Mouse (Mus musculus): ENCODE results near the gene Aplnr. TPM values are rescaled to one million over a fixed set of nuclear protein-coding genes. Genes with fewer than 3 reads are reported as not detected.
A peak's percentile ranks its signal among the peaks of the same experiment; 100 is the strongest.

Gene Aplnr
- 36.0 and 47.7 TPM in 2 replicates for polyA plus RNA-seq (2015; fragmentation: Nextera tagmentation; extraction: Ambion mirVana)

DNA sequence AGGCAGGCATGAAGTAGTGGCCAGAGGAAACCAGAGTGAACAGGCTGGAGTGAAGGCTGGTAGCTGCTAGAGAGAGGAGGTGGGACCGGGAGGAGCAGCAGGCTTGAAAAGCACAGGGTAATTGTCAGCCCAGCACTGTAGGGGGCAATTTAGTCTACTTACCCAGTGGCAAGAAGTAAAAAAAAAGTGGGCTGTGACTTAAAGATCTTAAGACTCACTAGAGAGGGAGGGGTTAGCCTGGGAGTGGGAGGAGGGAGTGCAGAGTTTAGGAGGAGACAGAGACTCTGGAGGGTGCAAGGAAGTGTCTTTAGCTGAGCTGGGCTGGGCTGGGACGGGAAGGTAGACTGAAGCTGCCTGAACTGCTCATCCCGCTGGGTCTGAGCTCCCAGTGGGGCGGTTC, at the start of gene Aplnr:
TSS of gene Aplnr (plus strand) at position 137 of the 400 bp plus-strand sequence.
- 0 out of 2 replicates have a peak, but pooled peaks cover 7% of the 10 kb centered on the region for H3K27me3 ChIP-seq
- H3K9ac ChIP-seq: no peak within 1 kb of the TSS
- no peaks in the 10 kb centered on the region for H3K36me3 ChIP-seq
- peak within 1 kb of the TSS; percentile 4 for H3K27ac ChIP-seq
- peak within 1 kb of the TSS; percentile 21; the same call in 1 of the 2 replicates for H3K4me2 ChIP-seq
- H3K4me3 ChIP-seq: peak within 1 kb of the TSS; percentile 29
- peaks cover 20% of the 10 kb centered on the region for H3K4me1 ChIP-seq (replicated peaks)
- ATAC-seq (replicated peaks; ENCODE audit: insufficient number of reproducible peaks, insufficient read depth, low FRiP score, low read depth): peak; percentile 54
- H3K9me3 ChIP-seq (replicated peaks): no peaks in the 10 kb centered on the region
- WGBS: 16% methylated on average over 4 of the region's 4 CpGs

DNA sequence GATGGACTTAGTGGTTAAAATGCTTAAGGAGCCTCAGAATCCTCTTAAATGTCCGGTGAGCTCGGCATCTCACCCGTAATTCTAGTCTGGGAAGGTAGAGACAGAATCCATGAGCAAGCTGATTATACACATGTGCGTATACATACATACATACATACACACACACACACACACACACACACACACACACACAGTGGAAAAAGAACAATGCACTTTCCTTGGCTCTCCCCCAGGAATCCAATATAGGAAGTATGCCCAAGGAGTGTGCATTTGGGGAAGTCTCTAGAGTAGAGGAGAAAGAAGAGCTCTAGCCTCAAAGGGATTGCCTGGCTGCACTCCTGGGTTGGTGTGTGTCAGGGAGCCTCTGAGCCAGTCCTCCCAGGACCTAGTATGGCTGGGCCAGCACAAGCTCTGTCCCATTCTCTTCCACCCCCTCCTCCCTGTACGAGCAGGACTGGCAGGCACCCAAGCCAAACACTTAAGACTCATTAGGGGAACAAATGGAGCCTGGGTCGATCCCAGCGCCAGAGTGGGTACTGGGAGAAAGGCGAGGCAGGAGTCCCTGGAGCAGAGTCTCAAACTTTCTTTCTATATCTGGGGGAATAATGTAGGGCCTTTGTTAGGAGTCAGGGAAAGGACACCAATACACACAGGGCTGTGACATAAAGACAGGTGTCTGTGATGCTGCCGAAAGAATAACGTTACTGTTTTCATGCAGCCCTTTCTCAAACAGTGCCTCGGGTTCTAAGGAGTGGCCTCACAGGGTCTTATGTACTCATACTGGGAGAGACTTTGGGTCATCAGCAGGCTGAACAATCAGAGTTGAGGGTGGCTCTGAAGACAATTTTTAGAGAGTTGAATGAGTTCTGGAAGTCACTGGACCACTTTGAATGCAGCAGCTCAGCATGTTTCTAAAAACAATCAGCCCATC, 47.0 kb upstream of the Aplnr start:
- peaks cover 5% of the 10 kb centered on the region for H3K4me1 ChIP-seq (replicated peaks)
- no peaks in the 10 kb centered on the region for H3K36me3 ChIP-seq
- no peaks in the 10 kb centered on the region for H3K27me3 ChIP-seq
- H3K4me3 ChIP-seq: no peak overlapping the region
- peak; percentile 62 for ATAC-seq (replicated peaks; ENCODE audit: insufficient number of reproducible peaks, insufficient read depth, low FRiP score, low read depth)
- H3K4me2 ChIP-seq: no peak overlapping the region
- WGBS: 44% methylated on average over 11 of the region's 11 CpGs
- H3K27ac ChIP-seq: peak overlapping the region; percentile 1; the same call in 1 of the 2 replicates
- H3K9me3 ChIP-seq (replicated peaks): no peaks in the 10 kb centered on the region
- H3K9ac ChIP-seq: no peak overlapping the region

DNA sequence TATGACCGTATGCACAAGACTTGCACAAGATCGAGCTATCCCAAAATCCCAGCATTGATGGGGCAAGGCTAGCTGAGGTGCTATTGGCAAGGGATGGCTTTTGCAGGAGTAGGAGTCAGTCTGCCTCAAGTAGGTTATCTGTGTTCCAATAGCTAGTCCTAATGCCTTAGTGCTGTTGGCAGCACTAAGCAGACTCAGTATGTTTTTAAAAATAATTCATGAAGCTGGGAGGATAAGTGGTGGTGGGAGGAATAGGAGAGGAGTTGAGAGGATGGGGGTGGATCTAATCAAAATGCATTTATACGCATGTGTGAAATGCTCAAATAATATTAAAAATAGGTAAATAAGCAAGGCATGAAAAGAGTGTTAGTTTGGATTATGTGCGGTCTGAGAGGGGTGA, 44.7 kb upstream of the Aplnr start:
- Histone ChIP-seq H3K36me3 (no peaks in the 10 kb centered on the region), H3K27me3 (no peaks in the 10 kb centered on the region), H3K4me3 (no peak overlapping the region), H3K4me1 (replicated peaks) (peaks cover 9% of the 10 kb centered on the region), H3K4me2 (no peak overlapping the region), H3K9me3 (replicated peaks) (no peaks in the 10 kb centered on the region), H3K27ac (no peak overlapping the region), H3K9ac (no peak overlapping the region)
- ATAC-seq (replicated peaks; ENCODE audit: insufficient number of reproducible peaks, insufficient read depth, low FRiP score, low read depth): no peak
- WGBS: 88% methylated on average over 4 of the region's 4 CpGs

DNA sequence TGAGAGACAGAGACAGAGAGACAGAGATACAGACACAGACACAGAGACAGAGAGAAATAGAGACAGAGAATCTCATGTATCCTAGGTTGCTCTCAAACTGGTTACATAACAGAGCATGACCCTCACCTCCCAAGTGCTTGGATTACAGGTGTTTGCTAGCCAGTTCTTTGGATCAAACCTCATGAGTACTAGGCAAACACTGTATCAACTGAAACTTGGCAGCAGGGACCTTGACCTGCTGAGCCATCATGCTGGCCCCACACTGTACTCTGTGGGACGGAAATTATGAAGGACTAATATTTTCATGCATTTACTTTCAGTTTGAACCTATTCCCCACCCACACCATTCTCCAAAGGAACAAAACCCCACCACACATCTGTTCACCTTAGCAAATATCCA, 42.6 kb upstream of the Aplnr start:
- no peak overlapping the region for H3K4me2 ChIP-seq
- no peaks in the 10 kb centered on the region for H3K27me3 ChIP-seq
- no peak overlapping the region for H3K27ac ChIP-seq
- no peak overlapping the region for H3K9ac ChIP-seq
- ATAC-seq (replicated peaks; ENCODE audit: insufficient number of reproducible peaks, insufficient read depth, low FRiP score, low read depth): no peak
- H3K4me3 ChIP-seq: no peak overlapping the region
- no peaks in the 10 kb centered on the region for H3K9me3 ChIP-seq (replicated peaks)
- 83% methylated on average over 1 of the region's 1 CpGs for WGBS
- no peaks in the 10 kb centered on the region for H3K36me3 ChIP-seq
- H3K4me1 ChIP-seq (replicated peaks): peaks cover 9% of the 10 kb centered on the region

DNA sequence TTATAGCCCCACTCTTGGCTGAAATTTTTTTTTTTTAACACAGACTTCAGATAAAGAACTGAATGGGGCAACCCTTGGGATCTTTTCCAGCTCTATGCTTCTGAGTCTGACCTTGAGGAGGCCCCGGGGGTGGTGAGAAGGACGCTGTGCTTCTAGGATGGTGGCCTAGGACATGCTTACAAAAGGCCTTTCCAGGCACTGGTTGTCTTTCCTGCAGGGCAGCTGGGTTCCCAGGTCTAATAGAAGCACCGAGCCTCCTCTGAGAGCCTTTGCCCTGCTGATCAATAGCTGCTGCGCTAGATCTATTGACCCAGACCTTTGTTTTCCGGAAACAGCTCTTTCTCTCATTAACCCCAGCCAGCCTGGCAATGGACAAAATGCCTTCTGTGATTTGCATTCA, 40.1 kb upstream of the Aplnr start:
- Histone ChIP-seq H3K36me3 (no peaks in the 10 kb centered on the region), H3K4me2 (no peak overlapping the region), H3K4me3 (no peak overlapping the region), H3K27ac (no peak overlapping the region), H3K27me3 (no peaks in the 10 kb centered on the region), H3K4me1 (replicated peaks) (peaks cover 12% of the 10 kb centered on the region), H3K9me3 (replicated peaks) (no peaks in the 10 kb centered on the region), H3K9ac (no peak overlapping the region)
- ATAC-seq (replicated peaks; ENCODE audit: insufficient number of reproducible peaks, insufficient read depth, low FRiP score, low read depth): no peak
- WGBS: 66% methylated on average over 5 of the region's 5 CpGs

DNA sequence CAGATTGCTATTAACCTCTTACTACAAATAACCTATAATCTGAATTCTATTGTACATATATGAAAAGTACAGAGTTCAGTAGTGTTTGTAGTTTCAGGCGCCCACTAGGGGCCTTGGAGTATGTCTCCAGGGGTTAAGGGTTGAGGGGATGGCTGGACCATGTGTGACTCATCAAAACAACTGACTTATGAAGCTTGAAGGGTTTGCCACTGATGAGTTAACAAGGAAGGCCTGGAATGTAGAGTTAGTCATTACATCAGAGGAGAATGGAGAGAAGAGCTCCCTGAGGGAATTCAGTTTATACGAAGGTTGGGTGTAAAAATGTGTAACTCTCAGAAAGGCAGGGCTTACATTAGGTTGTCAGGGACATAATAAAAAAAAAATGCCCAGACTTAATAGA, 38.0 kb upstream of the Aplnr start:
- no peaks in the 10 kb centered on the region for H3K27me3 ChIP-seq
- H3K4me2 ChIP-seq: no peak overlapping the region
- H3K36me3 ChIP-seq: no peaks in the 10 kb centered on the region
- peak overlapping the region; percentile 60 for H3K27ac ChIP-seq
- H3K4me3 ChIP-seq: no peak overlapping the region
- H3K9me3 ChIP-seq (replicated peaks): no peaks in the 10 kb centered on the region
- WGBS: 70% methylated on average over 2 of the region's 2 CpGs
- H3K9ac ChIP-seq: no peak overlapping the region
- ATAC-seq (replicated peaks; ENCODE audit: insufficient number of reproducible peaks, insufficient read depth, low FRiP score, low read depth): no peak
- peaks cover 12% of the 10 kb centered on the region for H3K4me1 ChIP-seq (replicated peaks)

DNA sequence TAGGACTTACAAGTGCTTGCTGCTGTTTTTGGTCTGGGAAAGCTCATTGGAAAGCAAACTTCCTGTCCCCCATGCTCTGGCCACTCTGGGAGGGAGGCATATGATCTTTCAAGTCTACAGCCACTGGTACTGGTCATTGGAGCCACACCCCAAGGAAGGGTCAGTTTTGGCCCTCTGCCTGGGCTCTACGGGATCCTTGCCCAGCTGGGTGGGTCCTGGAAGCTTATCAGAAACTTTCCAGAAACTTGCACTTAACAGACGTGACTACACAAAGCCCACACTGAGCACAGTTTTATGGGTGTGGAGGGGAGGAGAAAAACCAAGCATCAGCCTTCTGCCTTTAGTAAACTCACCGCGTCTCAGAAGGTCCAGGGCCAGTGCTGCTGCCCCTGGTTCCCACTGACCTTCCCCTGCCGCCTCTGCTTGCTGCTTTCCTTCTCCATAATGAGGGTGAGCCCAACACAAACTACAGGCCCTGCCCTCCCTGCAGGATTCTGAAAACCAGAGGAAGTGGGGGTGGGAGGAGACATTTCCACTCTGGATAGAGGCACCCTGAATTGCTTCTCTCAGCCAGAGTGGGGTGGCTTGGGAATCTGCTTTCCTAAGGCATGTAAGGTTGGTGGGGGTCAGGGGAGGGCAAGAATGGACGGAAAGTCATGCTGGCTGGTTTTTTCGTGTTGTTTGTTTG, 37.1 kb upstream of the Aplnr start:
- no peak overlapping the region for H3K9ac ChIP-seq
- ATAC-seq (replicated peaks; ENCODE audit: insufficient number of reproducible peaks, insufficient read depth, low FRiP score, low read depth): peak; percentile 85

DNA sequence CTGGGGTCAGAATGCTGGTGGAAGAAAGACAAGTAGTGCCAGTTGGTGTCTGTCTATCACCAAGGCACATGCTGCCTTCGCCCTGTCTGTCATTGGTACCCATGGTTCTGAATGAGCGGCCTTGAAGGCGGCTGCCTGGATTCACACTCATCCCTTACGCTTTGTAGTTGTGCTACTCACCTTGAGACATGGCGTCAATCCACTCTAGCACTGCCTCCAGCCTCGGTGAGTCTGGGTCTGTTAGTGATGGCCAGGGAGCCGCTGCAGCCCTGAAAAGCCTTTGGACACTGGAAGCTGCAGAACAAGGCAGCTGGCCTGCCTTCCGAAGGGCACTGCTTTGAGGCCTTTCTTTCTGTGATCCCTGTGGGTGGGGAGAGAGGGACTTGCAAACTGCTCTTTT, 32.8 kb upstream of the Aplnr start:
- no peaks in the 10 kb centered on the region for H3K27me3 ChIP-seq
- WGBS: 79% methylated on average over 8 of the region's 8 CpGs
- H3K4me3 ChIP-seq: no peak overlapping the region
- H3K4me1 ChIP-seq (replicated peaks): peaks cover 18% of the 10 kb centered on the region
- no peak overlapping the region for H3K9ac ChIP-seq
- H3K9me3 ChIP-seq (replicated peaks): no peaks in the 10 kb centered on the region
- H3K4me2 ChIP-seq: no peak overlapping the region
- H3K27ac ChIP-seq: no peak overlapping the region
- H3K36me3 ChIP-seq: no peaks in the 10 kb centered on the region
- ATAC-seq (replicated peaks; ENCODE audit: insufficient number of reproducible peaks, insufficient read depth, low FRiP score, low read depth): no peak

More for the DNA sequence above, 37.1 kb upstream of the Aplnr start:
- Histone ChIP-seq H3K4me1 (replicated peaks) (peaks cover 12% of the 10 kb centered on the region), H3K27me3 (no peaks in the 10 kb centered on the region), H3K4me3 (no peak overlapping the region), H3K9me3 (replicated peaks) (no peaks in the 10 kb centered on the region), H3K4me2 (0 out of 2 replicates have a peak overlapping the region, but pooled peaks have one; percentile 24), H3K27ac (peak overlapping the region; percentile 60), H3K36me3 (no peaks in the 10 kb centered on the region)
- WGBS: 40% methylated on average over 7 of the region's 7 CpGs

DNA sequence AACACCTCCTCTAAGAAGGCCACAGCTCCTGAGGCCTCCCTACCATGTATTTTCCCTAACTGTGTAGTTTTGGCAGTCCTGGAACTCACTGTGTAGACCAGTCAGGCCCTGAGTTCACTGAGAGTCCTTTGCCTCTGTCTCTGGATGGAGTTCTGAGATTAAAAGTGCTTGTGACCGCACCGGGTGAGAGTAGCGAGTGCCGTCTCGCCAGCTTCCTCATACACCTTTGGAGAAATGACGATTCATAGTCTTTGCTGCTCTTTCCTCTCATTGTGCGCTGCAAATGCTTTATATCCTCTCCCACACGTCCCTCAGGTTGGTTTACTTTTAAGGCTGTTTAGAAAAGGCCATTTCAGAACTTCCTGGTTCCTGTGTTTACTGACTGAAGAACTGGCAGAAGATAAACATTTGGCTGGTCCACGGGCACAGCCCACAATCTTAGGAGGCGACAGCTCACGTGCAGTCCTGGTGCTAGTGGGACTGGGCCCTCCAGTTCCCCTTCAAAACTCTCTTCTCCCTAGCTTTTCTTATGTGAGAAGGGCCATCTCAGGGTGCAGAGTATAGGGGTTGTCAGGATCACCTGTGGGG, 30.5 kb upstream of the Aplnr start:
- Histone ChIP-seq H3K9me3 (replicated peaks) (no peaks in the 10 kb centered on the region), H3K36me3 (no peaks in the 10 kb centered on the region), H3K4me1 (replicated peaks) (peaks cover 10% of the 10 kb centered on the region), H3K27ac (no peak overlapping the region), H3K27me3 (no peaks in the 10 kb centered on the region), H3K4me2 (no peak overlapping the region), H3K9ac (no peak overlapping the region), H3K4me3 (no peak overlapping the region)
- ATAC-seq (replicated peaks; ENCODE audit: insufficient number of reproducible peaks, insufficient read depth, low FRiP score, low read depth): no peak
- WGBS: 57% methylated on average over 11 of the region's 11 CpGs

DNA sequence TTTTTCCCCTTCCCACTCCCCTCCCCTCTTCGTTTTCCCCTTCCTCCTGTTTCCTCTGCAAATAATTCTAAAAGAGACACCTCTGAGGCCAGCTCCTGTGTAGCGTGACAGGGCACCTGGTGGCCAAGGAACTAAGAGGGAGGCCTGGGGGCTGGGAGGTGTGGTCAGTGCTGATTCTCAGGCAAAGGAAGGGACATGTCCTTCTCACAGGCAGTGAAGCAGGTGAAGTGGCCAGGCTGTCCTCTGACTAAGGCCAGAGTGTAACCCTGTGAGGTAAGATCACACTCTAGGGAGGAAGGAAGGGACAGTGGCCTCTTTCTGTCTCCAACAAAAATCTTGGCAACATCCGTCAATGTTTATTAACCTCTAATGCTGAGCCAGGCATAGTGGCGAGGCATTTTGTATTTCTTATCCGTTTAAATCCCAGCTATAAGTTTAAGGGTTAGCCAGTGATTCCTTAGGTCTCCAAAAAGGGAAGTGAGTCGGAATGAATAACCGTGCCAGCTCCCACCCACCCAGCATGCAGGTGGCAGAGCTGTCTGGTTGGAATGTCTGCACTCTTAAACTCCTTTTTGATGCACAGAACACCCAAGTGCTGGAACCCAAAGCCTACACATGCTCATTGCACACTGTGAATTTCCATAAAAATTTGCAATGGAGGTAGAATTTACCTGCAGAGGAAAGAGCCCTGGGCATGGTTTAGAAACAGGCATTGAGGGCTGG, 29.8 kb upstream of the Aplnr start:
- ATAC-seq (replicated peaks; ENCODE audit: insufficient number of reproducible peaks, insufficient read depth, low FRiP score, low read depth): no peak
- Histone ChIP-seq H3K4me1 (replicated peaks) (peaks cover 10% of the 10 kb centered on the region), H3K27me3 (no peaks in the 10 kb centered on the region), H3K9me3 (replicated peaks) (no peaks in the 10 kb centered on the region), H3K36me3 (no peaks in the 10 kb centered on the region), H3K4me2 (no peak overlapping the region), H3K27ac (no peak overlapping the region), H3K4me3 (no peak overlapping the region), H3K9ac (no peak overlapping the region)
- 47% methylated on average over 7 of the region's 7 CpGs for WGBS

DNA sequence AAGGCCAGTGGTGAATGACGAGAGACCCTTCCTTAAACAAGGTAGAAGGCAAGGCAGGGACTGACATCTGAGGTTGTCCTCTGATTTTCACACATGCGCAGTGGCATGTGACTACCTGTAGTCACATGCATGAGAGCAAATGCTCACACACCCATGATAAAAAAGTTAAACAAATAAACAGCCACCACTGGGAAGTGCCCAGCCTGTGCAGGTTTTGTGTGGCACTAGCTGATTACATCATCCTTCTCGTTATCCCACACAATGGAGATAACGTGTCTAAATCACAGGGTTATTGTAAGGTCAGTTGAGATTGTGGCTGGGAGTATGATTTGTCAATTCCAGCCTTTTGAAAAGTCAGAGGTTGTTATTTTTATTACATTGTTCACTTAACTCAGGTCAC, 29.1 kb upstream of the Aplnr start:
- Histone ChIP-seq H3K4me2 (no peak overlapping the region), H3K4me1 (replicated peaks) (peaks cover 10% of the 10 kb centered on the region), H3K9me3 (replicated peaks) (no peaks in the 10 kb centered on the region), H3K36me3 (no peaks in the 10 kb centered on the region), H3K9ac (no peak overlapping the region), H3K27ac (no peak overlapping the region), H3K27me3 (no peaks in the 10 kb centered on the region), H3K4me3 (no peak overlapping the region)
- ATAC-seq (replicated peaks; ENCODE audit: insufficient number of reproducible peaks, insufficient read depth, low FRiP score, low read depth): no peak
- 46% methylated on average over 4 of the region's 4 CpGs for WGBS
